Mouse (Mus musculus): Measurements from ENCODE around the gene Gm21725. TPM values are rescaled to one million over a fixed set of nuclear protein-coding genes. Genes with fewer than 3 reads are reported as not detected.
"Not testable (repeated sequence)": the region's sequence is repeated elsewhere in the genome, so short reads cannot be mapped to it uniquely, and the experiment has no call there.

Gene Gm21725
- not detected in 2 replicates for polyA plus RNA-seq (2015; fragmentation: Nextera tagmentation; extraction: Ambion mirVana)

GRCm38 (mm10) chrY:13348963-13349362 is at the start of gene Gm21725:
Gene Gm21725 (minus strand): TSS chrY:13349063.
- not testable (repeated sequence) for ATAC-seq (ENCODE audit: insufficient read depth); H3K4me1 ChIP-seq (replicated peaks); H3K36me3 ChIP-seq (replicated peaks); H3K9ac ChIP-seq; H3K4me3 ChIP-seq (replicated peaks); H3K27ac ChIP-seq (replicated peaks); H3K27me3 ChIP-seq; H3K4me2 ChIP-seq; H3K9me3 ChIP-seq (replicated peaks)
- WGBS (ENCODE audit: insufficient replicate concordance): no CpG with 5 or more reads among the region's 3 CpGs

Other genes starting within 250 kb of the Gm21725 start
- not detected in 2 replicates for gene Gm21891, start 215.6 kb downstream of the Gm21725 start, polyA plus RNA-seq (2015; fragmentation: Nextera tagmentation; extraction: Ambion mirVana)
- gene Gm21425, start 187.1 kb downstream of the Gm21725 start, polyA plus RNA-seq (2015; fragmentation: Nextera tagmentation; extraction: Ambion mirVana): not detected in 2 replicates
- gene Gm21828, start 125.1 kb downstream of the Gm21725 start, polyA plus RNA-seq (2015; fragmentation: Nextera tagmentation; extraction: Ambion mirVana): not detected in 2 replicates
- gene Gm21440, start 96.7 kb downstream of the Gm21725 start, polyA plus RNA-seq (2015; fragmentation: Nextera tagmentation; extraction: Ambion mirVana): not detected in 2 replicates
- gene Gm21454, start 96.6 kb downstream of the Gm21725 start, polyA plus RNA-seq (2015; fragmentation: Nextera tagmentation; extraction: Ambion mirVana): not detected in 2 replicates
- not detected in 2 replicates for gene Gm21866, start 116.5 kb upstream of the Gm21725 start, polyA plus RNA-seq (2015; fragmentation: Nextera tagmentation; extraction: Ambion mirVana)
- gene Gm20773, start 145.0 kb upstream of the Gm21725 start, polyA plus RNA-seq (2015; fragmentation: Nextera tagmentation; extraction: Ambion mirVana): not detected in 2 replicates

Measured in liver, embryonic 15.5 days (tissue).